Mouse (Mus musculus): Measurements from ENCODE around the gene Babam2.

Gene Babam2

GRCm38 (mm10) chr5:31884962-31885361 is 187.5 kb downstream of the Babam2 start:
- DNase-seq (ENCODE audit: low spot score) = no peak

GRCm38 (mm10) chr5:31887590-31887989 is 190.1 kb downstream of the Babam2 start:
- no peak for DNase-seq (ENCODE audit: low spot score)

- DNase-seq (ENCODE audit: low spot score) = no peak
Observed at GRCm38 (mm10) chr5:31888341-31888740, 190.9 kb downstream of the Babam2 start.

GRCm38 (mm10) chr5:31892631-31893030 is 195.1 kb downstream of the Babam2 start:
- no peak for DNase-seq (ENCODE audit: low spot score)

GRCm38 (mm10) chr5:31899901-31900300 is 202.4 kb downstream of the Babam2 start:
- DNase-seq (ENCODE audit: low spot score) = no peak

GRCm38 (mm10) chr5:31902144-31902543 is 204.7 kb downstream of the Babam2 start:
- no peak for DNase-seq (ENCODE audit: low spot score)

- DNase-seq (ENCODE audit: low spot score) = no peak
Observed at GRCm38 (mm10) chr5:31902891-31903290, 205.4 kb downstream of the Babam2 start.

- no peak for DNase-seq (ENCODE audit: low spot score)
Observed at GRCm38 (mm10) chr5:31904968-31905683, 207.6 kb downstream of the Babam2 start.

GRCm38 (mm10) chr5:31905808-31906207 is 208.3 kb downstream of the Babam2 start:
- DNase-seq (ENCODE audit: low spot score) = no peak

- no peak for DNase-seq (ENCODE audit: low spot score)
Observed at GRCm38 (mm10) chr5:31906286-31906951, 208.9 kb downstream of the Babam2 start.

- DNase-seq (ENCODE audit: low spot score) = no peak
Observed at GRCm38 (mm10) chr5:31907959-31908358, 210.5 kb downstream of the Babam2 start.

GRCm38 (mm10) chr5:31908818-31909217 is 211.3 kb downstream of the Babam2 start:
- no peak for DNase-seq (ENCODE audit: low spot score)

GRCm38 (mm10) chr5:31916241-31916640 is 218.8 kb downstream of the Babam2 start:
- no peak for DNase-seq (ENCODE audit: low spot score)

GRCm38 (mm10) chr5:31918566-31918965 is 221.1 kb downstream of the Babam2 start:
- no peak for DNase-seq (ENCODE audit: low spot score)

- no peak for DNase-seq (ENCODE audit: low spot score)
Observed at GRCm38 (mm10) chr5:31920129-31920528, 222.6 kb downstream of the Babam2 start.

GRCm38 (mm10) chr5:31920890-31921289 is 223.4 kb downstream of the Babam2 start:
- DNase-seq (ENCODE audit: low spot score) = no peak

- no peak for DNase-seq (ENCODE audit: low spot score)
Observed at GRCm38 (mm10) chr5:31924075-31924474, 226.6 kb downstream of the Babam2 start.

- DNase-seq (ENCODE audit: low spot score) = peak; percentile 30
Observed at GRCm38 (mm10) chr5:31926551-31926950, 229.1 kb downstream of the Babam2 start.

- DNase-seq (ENCODE audit: low spot score) = no peak
Observed at GRCm38 (mm10) chr5:31929007-31929406, 231.5 kb downstream of the Babam2 start.

GRCm38 (mm10) chr5:31931127-31931625 is 233.7 kb downstream of the Babam2 start:
- no peak for DNase-seq (ENCODE audit: low spot score)

- no peak for DNase-seq (ENCODE audit: low spot score)
Observed at GRCm38 (mm10) chr5:31931637-31932036, 234.2 kb downstream of the Babam2 start.

- DNase-seq (ENCODE audit: low spot score) = no peak
Observed at GRCm38 (mm10) chr5:31933296-31933695, 235.8 kb downstream of the Babam2 start.

- DNase-seq (ENCODE audit: low spot score) = no peak
Observed at GRCm38 (mm10) chr5:31934397-31934796, 236.9 kb downstream of the Babam2 start.

Data from retina, embryonic 14.5 days (tissue).